Mouse (Mus musculus): Measurements from ENCODE around the gene Adamts7. TPM values are rescaled to one million over a fixed set of nuclear protein-coding genes. Genes with fewer than 3 reads are reported as not detected.

The Adamts7 gene
- polyA plus RNA-seq, 1 experiment from 2014 or later: 3.2 TPM

DNA sequence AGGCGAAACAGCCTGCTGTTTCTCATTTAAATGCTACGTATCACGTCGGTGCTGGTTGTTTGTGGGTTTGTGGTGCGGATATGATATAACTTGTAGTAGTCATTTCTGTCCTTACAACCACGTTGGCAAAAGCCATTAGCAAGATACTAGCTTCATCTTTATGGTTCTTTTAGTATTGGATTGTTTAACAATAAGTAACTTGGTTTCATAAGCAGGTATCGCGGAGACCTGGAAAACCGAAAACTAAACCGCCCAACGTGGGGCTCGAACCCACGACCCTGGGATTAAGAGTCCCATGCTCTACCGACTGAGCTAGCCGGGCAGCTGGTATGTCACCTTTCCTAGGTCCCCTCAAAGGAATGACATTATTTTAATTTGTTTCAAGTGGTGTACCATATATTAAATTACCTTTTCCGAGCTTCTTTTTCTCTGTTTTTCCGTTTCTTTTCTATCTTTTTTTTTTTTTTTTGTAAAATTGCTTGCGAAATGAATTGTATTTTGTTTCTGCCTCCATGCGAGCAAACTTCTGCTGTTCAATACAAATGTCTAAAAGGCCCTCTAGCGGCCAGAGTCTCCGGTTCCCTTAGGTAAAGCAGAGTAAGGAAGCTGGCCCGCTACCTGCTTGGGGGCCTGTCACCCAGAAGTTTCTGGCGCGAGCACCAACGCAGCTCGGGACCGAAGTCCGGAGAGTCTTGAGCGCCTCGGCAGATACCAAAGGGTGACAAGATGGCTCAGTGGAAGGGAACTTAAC lies 36.4 kb upstream of the Adamts7 start:
- Histone ChIP-seq H3K27ac (replicated peaks) (no peak overlapping the region), H3K9ac (ENCODE audit: low read length) (no peak overlapping the region), H3K4me3 (ENCODE audit: low read depth, low read length) (0 out of 2 replicates have a peak overlapping the region, but pooled peaks have one; percentile 14), H3K4me2 (replicated peaks; ENCODE audit: low read depth) (peak overlapping the region; percentile 33), H3K4me1 (replicated peaks; ENCODE audit: control insufficient read depth, insufficient read depth) (no peaks in the 10 kb centered on the region), H3K9me3 (ENCODE audit: control insufficient read depth, low read length) (no peaks in the 10 kb centered on the region), H3K27me3 (ENCODE audit: control insufficient read depth, insufficient read depth, low read length) (no peaks in the 10 kb centered on the region), H3K36me3 (ENCODE audit: control insufficient read depth, insufficient read depth, low read length) (no peaks in the 10 kb centered on the region)
- WGBS: 2% methylated on average over 30 of the region's 30 CpGs
- TF ChIP-seq EP300 (optimal IDR thresholded peaks at IDR 0.05) (no peak), CTCF (IDR thresholded peaks at IDR 0.05; ENCODE audit: low read depth) (peak; percentile 74)
- DNase-seq (ENCODE audit: low spot score) (peak; percentile 77), ATAC-seq (ENCODE audit: low FRiP score, low TSS enrichment) (peak; percentile 41; the same call in 1 of the 2 replicates)

- TF ChIP-seq CTCF (IDR thresholded peaks at IDR 0.05; ENCODE audit: low read depth) (no peak), EP300 (optimal IDR thresholded peaks at IDR 0.05) (no peak)
- Histone ChIP-seq H3K4me3 (ENCODE audit: low read depth, low read length) (no peak overlapping the region), H3K4me1 (replicated peaks; ENCODE audit: control insufficient read depth, insufficient read depth) (no peaks in the 10 kb centered on the region), H3K4me2 (replicated peaks; ENCODE audit: low read depth) (no peak overlapping the region), H3K9ac (ENCODE audit: low read length) (no peak overlapping the region), H3K36me3 (ENCODE audit: control insufficient read depth, insufficient read depth, low read length) (no peaks in the 10 kb centered on the region), H3K27ac (replicated peaks) (no peak overlapping the region), H3K9me3 (ENCODE audit: control insufficient read depth, low read length) (no peaks in the 10 kb centered on the region), H3K27me3 (ENCODE audit: control insufficient read depth, insufficient read depth, low read length) (no peaks in the 10 kb centered on the region)
- DNase-seq (ENCODE audit: low spot score) (no peak), ATAC-seq (ENCODE audit: low FRiP score, low TSS enrichment) (no peak)
- 68% methylated on average over 6 of the region's 6 CpGs for WGBS
These were observed 35.7 kb upstream of the Adamts7 start for GRCm38 (mm10) chr9:90127146-90127545.

DNA sequence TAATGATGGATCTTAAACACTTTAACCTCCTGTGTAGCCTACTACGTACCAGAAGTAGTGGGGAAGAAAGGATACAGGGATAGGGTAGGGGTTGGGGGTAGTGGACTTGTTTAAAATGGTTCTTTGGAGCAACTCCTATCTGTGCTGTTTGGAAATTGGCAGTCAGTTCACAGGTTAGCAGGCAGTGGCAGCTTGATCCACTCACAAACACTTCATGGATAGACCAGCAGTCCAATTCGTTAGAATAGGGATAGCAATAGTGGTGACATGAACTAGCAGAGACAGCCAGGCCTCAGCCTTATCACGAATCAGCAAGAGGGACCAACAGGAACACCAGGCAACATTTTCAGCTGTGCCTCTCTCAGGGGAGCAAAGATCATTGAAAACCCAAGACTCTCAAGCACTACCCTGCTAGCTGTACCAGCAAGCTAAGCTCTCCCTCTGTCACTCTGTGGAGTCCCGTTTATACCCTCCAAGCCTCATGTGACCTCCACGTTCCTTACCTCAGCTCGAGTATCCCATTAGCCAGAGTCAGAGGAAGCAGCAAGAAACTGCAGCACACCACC lies 34.1 kb upstream of the Adamts7 start:
- ATAC-seq (ENCODE audit: low FRiP score, low TSS enrichment) (no peak), DNase-seq (ENCODE audit: low spot score) (no peak)
- no peaks in the 10 kb centered on the region for H3K36me3 ChIP-seq (ENCODE audit: control insufficient read depth, insufficient read depth, low read length)
- H3K4me1 ChIP-seq (replicated peaks; ENCODE audit: control insufficient read depth, insufficient read depth): no peaks in the 10 kb centered on the region
- H3K27ac ChIP-seq (replicated peaks): no peak overlapping the region
- H3K4me2 ChIP-seq (replicated peaks; ENCODE audit: low read depth): no peak overlapping the region
- H3K9me3 ChIP-seq (ENCODE audit: control insufficient read depth, low read length): no peaks in the 10 kb centered on the region
- H3K27me3 ChIP-seq (ENCODE audit: control insufficient read depth, insufficient read depth, low read length): no peaks in the 10 kb centered on the region
- WGBS: 77% methylated on average over 6 of the region's 6 CpGs
- H3K9ac ChIP-seq (ENCODE audit: low read length): no peak overlapping the region
- no peak overlapping the region for H3K4me3 ChIP-seq (ENCODE audit: low read depth, low read length)
- TF ChIP-seq EP300 (optimal IDR thresholded peaks at IDR 0.05) (no peak), CTCF (IDR thresholded peaks at IDR 0.05; ENCODE audit: low read depth) (no peak)

GRCm38 (mm10) chr9:90133562-90134355 lies 29.1 kb upstream of the Adamts7 start:
- DNase-seq (ENCODE audit: low spot score) (no peak), ATAC-seq (ENCODE audit: low FRiP score, low TSS enrichment) (no peak)
- no peak for TF ChIP-seq EP300 (optimal IDR thresholded peaks at IDR 0.05)
- TF ChIP-seq CTCF (IDR thresholded peaks at IDR 0.05; ENCODE audit: low read depth): no peak
- H3K36me3 ChIP-seq (ENCODE audit: control insufficient read depth, insufficient read depth, low read length): no peaks in the 10 kb centered on the region
- no peak overlapping the region for H3K4me3 ChIP-seq (ENCODE audit: low read depth, low read length)
- no peak overlapping the region for H3K9ac ChIP-seq (ENCODE audit: low read length)
- no peaks in the 10 kb centered on the region for H3K9me3 ChIP-seq (ENCODE audit: control insufficient read depth, low read length)
- H3K27me3 ChIP-seq (ENCODE audit: control insufficient read depth, insufficient read depth, low read length): no peaks in the 10 kb centered on the region
- H3K4me1 ChIP-seq (replicated peaks; ENCODE audit: control insufficient read depth, insufficient read depth): no peaks in the 10 kb centered on the region
- 48% methylated on average over 7 of the region's 7 CpGs for WGBS
- H3K4me2 ChIP-seq (replicated peaks; ENCODE audit: low read depth): no peak overlapping the region
- H3K27ac ChIP-seq (replicated peaks): no peak overlapping the region

DNA sequence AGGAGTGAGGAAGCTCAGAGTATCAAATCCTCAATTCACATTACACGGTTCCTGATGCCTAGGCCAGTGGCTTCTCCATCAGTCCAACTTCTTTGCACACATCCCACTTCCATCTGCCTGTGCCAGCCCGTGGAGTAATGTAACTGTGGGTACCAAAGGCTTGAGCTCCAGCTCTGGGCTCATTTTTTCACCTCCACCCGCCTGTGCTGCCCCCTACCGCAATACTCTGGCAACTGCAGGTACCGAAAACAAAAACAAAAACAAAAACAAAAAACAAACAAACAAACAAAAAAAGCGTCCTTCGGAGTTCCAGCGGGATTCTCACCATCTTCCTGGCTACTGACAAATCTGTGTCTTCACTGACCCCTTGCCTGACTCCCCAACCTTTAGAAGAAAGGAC lies 27.4 kb upstream of the Adamts7 start:
- no peak overlapping the region for H3K4me2 ChIP-seq (replicated peaks; ENCODE audit: low read depth)
- TF ChIP-seq CTCF (IDR thresholded peaks at IDR 0.05; ENCODE audit: low read depth): no peak
- no peak for TF ChIP-seq EP300 (optimal IDR thresholded peaks at IDR 0.05)
- no peaks in the 10 kb centered on the region for H3K27me3 ChIP-seq (ENCODE audit: control insufficient read depth, insufficient read depth, low read length)
- WGBS: 84% methylated on average over 8 of the region's 8 CpGs
- no peak overlapping the region for H3K27ac ChIP-seq (replicated peaks)
- H3K36me3 ChIP-seq (ENCODE audit: control insufficient read depth, insufficient read depth, low read length): no peaks in the 10 kb centered on the region
- H3K9ac ChIP-seq (ENCODE audit: low read length): no peak overlapping the region
- DNase-seq (ENCODE audit: low spot score): no peak
- no peaks in the 10 kb centered on the region for H3K9me3 ChIP-seq (ENCODE audit: control insufficient read depth, low read length)
- ATAC-seq (ENCODE audit: low FRiP score, low TSS enrichment): no peak
- no peaks in the 10 kb centered on the region for H3K4me1 ChIP-seq (replicated peaks; ENCODE audit: control insufficient read depth, insufficient read depth)
- H3K4me3 ChIP-seq (ENCODE audit: low read depth, low read length): no peak overlapping the region
